Comparison of ENCODE assay signal across 30 mouse cellular contexts in the genomic region with DNA sequence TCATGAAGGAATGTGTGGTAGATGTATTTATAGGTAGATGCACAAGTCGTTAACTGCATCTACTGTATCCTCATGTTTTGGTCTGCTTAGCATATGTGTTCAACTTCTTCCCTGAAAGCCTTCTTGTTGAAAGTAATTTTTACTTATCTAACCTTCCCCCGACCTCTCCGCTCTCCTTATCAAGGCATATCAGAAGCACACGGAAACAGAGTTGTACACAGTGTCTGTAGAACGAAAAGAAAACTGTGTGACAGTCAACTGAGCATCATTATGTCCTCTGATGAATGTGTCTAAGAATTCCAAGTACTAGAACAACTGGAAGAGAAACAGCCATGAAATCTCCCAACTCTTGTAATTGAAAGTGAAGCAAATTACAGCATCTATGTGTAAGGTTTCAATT.
"Had no signal": no experiment of that assay in that cellular context is flagged by ENCODE, and none has a peak within 500 bp of the region (broad histone marks: within the 10 kb centered on the region; RNA-seq: fewer than 3 reads in every experiment).

No protein-coding gene starts in this region.

- H3K36me3 ChIP-seq: limb, embryonic 10.5 days; limb, embryonic 12.5 days; limb, embryonic 13.5 days; limb, embryonic 15.5 days; liver, embryonic 12.5 days; liver, embryonic 13.5 days; liver, embryonic 15.5 days; lung, embryonic 15.5 days; midbrain, embryonic 10.5 days; midbrain, embryonic 12.5 days; midbrain, embryonic 13.5 days; midbrain, embryonic 15.5 days; neural tube, embryonic 12.5 days had no signal

- H3K27me3 ChIP-seq: limb, embryonic 12.5 days; limb, embryonic 13.5 days; limb, embryonic 15.5 days; liver, embryonic 12.5 days; liver, embryonic 13.5 days; liver, embryonic 15.5 days; lung, embryonic 15.5 days; megakaryocyte, embryonic 14.5 days; midbrain, embryonic 12.5 days; midbrain, embryonic 13.5 days; midbrain, embryonic 15.5 days; neural tube, embryonic 12.5 days had no signal

- H3K9ac ChIP-seq: limb, embryonic 12.5 days; limb, embryonic 13.5 days; limb, embryonic 15.5 days; liver, embryonic 12.5 days; liver, embryonic 13.5 days; liver, embryonic 14.5 days; liver, embryonic 15.5 days; liver, postnatal 0 days; lung, embryonic 14.5 days; lung, embryonic 15.5 days; midbrain, embryonic 12.5 days; midbrain, embryonic 13.5 days; midbrain, embryonic 15.5 days; neural tube, embryonic 12.5 days had no signal

- H3K4me3 ChIP-seq: limb, embryonic 10.5 days; limb, embryonic 12.5 days; limb, embryonic 13.5 days; limb, embryonic 15.5 days; liver, embryonic 12.5 days; liver, embryonic 13.5 days; liver, embryonic 15.5 days; lung, embryonic 15.5 days; megakaryocyte, embryonic 14.5 days; midbrain, embryonic 10.5 days; midbrain, embryonic 12.5 days; midbrain, embryonic 13.5 days; midbrain, embryonic 15.5 days; myocyte; neural tube, embryonic 12.5 days had no signal

- H3K4me1 ChIP-seq: limb, embryonic 10.5 days; limb, embryonic 12.5 days; limb, embryonic 13.5 days; limb, embryonic 15.5 days; liver, embryonic 12.5 days; liver, embryonic 13.5 days; liver, embryonic 15.5 days; lung, embryonic 15.5 days; megakaryocyte, embryonic 14.5 days; midbrain, embryonic 10.5 days; midbrain, embryonic 12.5 days; midbrain, embryonic 13.5 days; midbrain, embryonic 15.5 days; neural tube, embryonic 12.5 days had no signal

- ATAC-seq: liver, embryonic 12.5 days; liver, postnatal 0 days; lung, postnatal 0 days; midbrain, embryonic 13.5 days; midbrain, embryonic 15.5 days; midbrain, embryonic 16.5 days had no signal

- H3K9me3 ChIP-seq: limb, embryonic 10.5 days; limb, embryonic 12.5 days; limb, embryonic 13.5 days; limb, embryonic 15.5 days; liver, embryonic 12.5 days; liver, embryonic 13.5 days; liver, embryonic 15.5 days; lung, embryonic 15.5 days; megakaryocyte, embryonic 14.5 days; midbrain, embryonic 10.5 days; midbrain, embryonic 12.5 days; midbrain, embryonic 13.5 days; midbrain, embryonic 15.5 days; neural tube, embryonic 12.5 days had no signal

- H3K27ac ChIP-seq: limb, embryonic 10.5 days; limb, embryonic 12.5 days; limb, embryonic 13.5 days; limb, embryonic 15.5 days; liver, embryonic 12.5 days; liver, embryonic 13.5 days; liver, embryonic 14.5 days; liver, embryonic 15.5 days; lung, embryonic 15.5 days; macrophage; midbrain, embryonic 10.5 days; midbrain, embryonic 12.5 days; midbrain, embryonic 13.5 days; midbrain, embryonic 15.5 days; neural tube, embryonic 12.5 days had no signal

- DNase-seq: left cerebral cortex, postnatal 4 days; liver; liver, embryonic 13.5 days; liver, postnatal 0 days; lung, adult 18-20 months; lung, adult 2 months; lung, embryonic 14.5 days; lung, postnatal 10 days; lung, postnatal 14 days; lung, postnatal 36 days; lung, postnatal 4 days; midbrain, embryonic 14.5 days had no signal
